Mouse (Mus musculus) liver, adult 2 months (tissue): ENCODE measurements at regions not wholly inside any gene's neighbourhood (a gene's known extent, or its start where the extent isn't known, plus 50 kb on each side); places are given as distances from the start of the nearest gene placed in this dataset.

Experiments
- DNase-seq: peaks from one replicate; pipeline ENCODE4 v3.0.0-alpha.2; 2011; ENCODE audit warnings: low read depth, low spot score; ENCODE audit errors: extremely low read depth
- H3K27ac ChIP-seq: fragments of 200-500 bp; replicated peaks from 2 replicates; pipeline ENCODE4 v1.5.1; 2012; ENCODE audit warnings: low read depth, mild to moderate bottlenecking, control low read depth, inconsistent platforms, low read length; ENCODE audit not compliant: insufficient read depth
- H3K27me3 ChIP-seq: fragments of 200-500 bp; 2 replicates; pipeline ENCODE4 v1.6.1; 2012; ENCODE audit warnings: mild to moderate bottlenecking, moderate library complexity, low read length, inconsistent platforms; ENCODE audit not compliant: control insufficient read depth, insufficient read depth
- H3K36me3 ChIP-seq: fragments of 200-500 bp; 2 replicates; pipeline ENCODE4 v1.6.1; 2012; ENCODE audit warnings: low read length, inconsistent platforms; ENCODE audit not compliant: control insufficient read depth, insufficient read depth
- H3K4me1 ChIP-seq: fragments of 200-500 bp; 2 replicates; pipeline ENCODE4 v1.6.1; 2011; ENCODE audit warnings: low read length; ENCODE audit not compliant: control insufficient read depth, insufficient read depth
- H3K4me3 ChIP-seq: fragments of 200-500 bp; 2 replicates; pipeline ENCODE4 v1.5.1; 2011; ENCODE audit warnings: low read depth, mild to moderate bottlenecking, control low read depth, low read length, moderate library complexity; ENCODE audit not compliant: insufficient read depth
- H3K79me2 ChIP-seq: fragments of 200-500 bp; 2 replicates; pipeline ENCODE4 v1.6.1; 2012; ENCODE audit warnings: inconsistent platforms, mild to moderate bottlenecking, low read length, moderate library complexity; ENCODE audit not compliant: control insufficient read depth, insufficient read depth
- H3K9ac ChIP-seq: fragments of 200-500 bp; 2 replicates; pipeline ENCODE4 v1.6.1; 2012; ENCODE audit warnings: low read depth, mild to moderate bottlenecking, control low read depth, inconsistent platforms, low read length
- CTCF ChIP-seq: fragments of 200-500 bp; IDR thresholded peaks from 2 replicates; pipeline ENCODE4 v1.5.1; 2011; ENCODE audit warnings: low read depth, low read length, control low read depth
- POLR2A ChIP-seq: fragments of 200-500 bp; IDR thresholded peaks from 2 replicates; pipeline ENCODE4 v1.6.1; 2011; ENCODE audit warnings: low read length, control low read depth; ENCODE audit not compliant: insufficient read depth; ENCODE audit errors: extremely low read depth
- WGBS: fragments of 180-500 bp; shearing (Covaris S2); methylation state at CpG from one replicate; pipeline ENCODE4 v1.1.7; 2018; 5-methylcytosine and 5-hydroxymethylcytosine counted together

- WGBS = 73% methylated on average over 2 of the region's 2 CpGs
- peaks cover 17% of the 10 kb centered on the region for H3K4me1 ChIP-seq
- DNase-seq = peak; percentile 54
- H3K4me3 ChIP-seq = no peak overlapping the region
- H3K27me3 ChIP-seq = no peaks in the 10 kb centered on the region
- H3K36me3 ChIP-seq = no peaks in the 10 kb centered on the region
- no peak overlapping the region for H3K9ac ChIP-seq
- TF ChIP-seq CTCF (no peak), POLR2A (no peak)
- no peak overlapping the region for H3K27ac ChIP-seq
- no peaks in the 10 kb centered on the region for H3K79me2 ChIP-seq
Measured at GRCm38 (mm10) chr9:61805971-61806370, 108.4 kb downstream of the Rplp1 start.

GRCm38 (mm10) chr9:61803555-61803954 is 110.8 kb downstream of the Rplp1 start:
- H3K4me3 ChIP-seq = no peak overlapping the region
- H3K27me3 ChIP-seq = no peaks in the 10 kb centered on the region
- no peak overlapping the region for H3K27ac ChIP-seq
- WGBS = 82% methylated on average over 3 of the region's 3 CpGs
- H3K4me1 ChIP-seq = peaks cover 10% of the 10 kb centered on the region
- TF ChIP-seq POLR2A (no peak), CTCF (no peak)
- H3K79me2 ChIP-seq = no peaks in the 10 kb centered on the region
- no peaks in the 10 kb centered on the region for H3K36me3 ChIP-seq
- no peak overlapping the region for H3K9ac ChIP-seq
- DNase-seq = no peak

DNA sequence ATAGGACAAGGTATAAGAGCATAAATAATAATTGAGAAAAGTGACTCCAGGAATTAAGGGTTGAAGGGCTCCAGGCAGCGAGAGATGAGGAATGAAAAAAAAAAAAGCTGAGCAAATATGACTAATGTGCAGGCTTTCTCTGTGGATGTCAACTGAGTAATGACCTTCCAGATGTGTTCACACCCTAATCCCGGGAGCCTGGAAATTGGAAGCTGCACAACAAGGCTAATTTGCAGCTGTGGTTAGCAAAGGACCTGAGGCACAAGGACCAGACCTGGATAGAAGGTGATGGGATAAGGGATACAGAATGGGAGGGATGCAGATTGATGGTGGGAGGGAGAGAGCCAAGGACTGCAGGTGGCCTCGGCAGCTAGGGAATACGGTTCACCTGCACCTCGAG is 111.6 kb downstream of the Rplp1 start:
- H3K27ac ChIP-seq = no peak overlapping the region
- H3K4me3 ChIP-seq = no peak overlapping the region
- peaks cover 2% of the 10 kb centered on the region for H3K4me1 ChIP-seq
- no peaks in the 10 kb centered on the region for H3K79me2 ChIP-seq
- no peaks in the 10 kb centered on the region for H3K36me3 ChIP-seq
- no peaks in the 10 kb centered on the region for H3K27me3 ChIP-seq
- TF ChIP-seq POLR2A (no peak), CTCF (no peak)
- DNase-seq = no peak
- H3K9ac ChIP-seq = no peak overlapping the region
- 90% methylated on average over 5 of the region's 5 CpGs for WGBS

GRCm38 (mm10) chr9:61799535-61799934 is 114.8 kb downstream of the Rplp1 start:
- DNase-seq = peak; percentile 91
- TF ChIP-seq CTCF (no peak), POLR2A (no peak)
- H3K4me1 ChIP-seq = no peaks in the 10 kb centered on the region
- no peaks in the 10 kb centered on the region for H3K79me2 ChIP-seq
- H3K27ac ChIP-seq = no peak overlapping the region
- no peak overlapping the region for H3K4me3 ChIP-seq
- 8% methylated on average over 1 of the region's 1 CpGs for WGBS
- no peak overlapping the region for H3K9ac ChIP-seq
- no peaks in the 10 kb centered on the region for H3K27me3 ChIP-seq
- H3K36me3 ChIP-seq = no peaks in the 10 kb centered on the region

DNA sequence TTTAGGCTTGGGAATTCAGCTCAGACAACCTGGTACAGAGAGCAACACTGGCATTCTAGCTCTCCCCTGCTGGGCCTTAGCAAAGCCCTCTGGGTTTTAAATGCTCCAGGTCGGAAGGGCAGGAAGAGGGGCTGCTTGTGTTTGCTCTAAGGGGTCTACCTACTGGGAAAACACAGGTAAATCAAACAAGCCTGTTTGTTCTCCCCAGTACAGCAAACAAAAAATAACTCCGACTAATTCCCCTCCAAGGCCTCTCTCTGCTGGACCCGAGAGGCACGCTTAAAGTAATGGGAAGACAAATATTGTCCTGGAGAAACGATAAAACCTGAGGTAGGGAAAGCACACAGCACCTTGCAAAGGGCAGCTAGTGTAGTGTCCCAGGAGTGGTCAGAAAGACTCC is 118.4 kb downstream of the Rplp1 start:
- 66% methylated on average over 5 of the region's 5 CpGs for WGBS

DNA sequence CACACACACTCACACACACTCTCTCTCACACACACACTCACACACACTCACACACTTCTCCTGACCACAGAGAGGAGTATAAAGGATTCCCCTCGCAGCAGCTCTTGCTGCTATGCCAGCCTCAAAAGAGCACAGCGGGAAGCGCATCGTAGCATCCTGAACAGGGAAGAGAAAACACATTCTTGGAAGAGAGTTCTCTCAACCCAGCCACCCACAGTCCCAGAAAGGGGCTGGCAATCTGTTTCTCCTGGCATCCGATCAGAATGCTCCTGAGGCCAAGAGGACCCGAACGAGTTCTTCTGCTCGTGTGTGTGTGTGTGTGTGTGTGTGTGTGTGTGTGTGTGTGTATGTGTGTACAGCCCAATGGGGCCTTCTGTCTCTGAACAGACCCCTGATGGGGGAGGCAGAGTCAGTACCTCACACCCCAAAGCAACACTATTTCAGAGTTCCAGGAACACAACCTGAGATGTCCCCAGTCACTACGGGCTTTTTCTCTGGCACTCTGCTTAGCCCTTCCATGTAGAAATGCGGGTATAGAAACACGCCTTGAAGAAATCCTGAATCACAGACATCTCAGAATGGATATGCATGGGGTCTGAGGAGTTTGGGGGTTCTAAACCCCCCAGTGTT is 122.8 kb downstream of the Rplp1 start:
- WGBS = 92% methylated on average over 11 of the region's 11 CpGs
- no peaks in the 10 kb centered on the region for H3K27me3 ChIP-seq
- H3K36me3 ChIP-seq = no peaks in the 10 kb centered on the region
- no peaks in the 10 kb centered on the region for H3K4me1 ChIP-seq
- no peak for DNase-seq
- no peak overlapping the region for H3K4me3 ChIP-seq
- H3K27ac ChIP-seq = no peak overlapping the region
- H3K79me2 ChIP-seq = no peaks in the 10 kb centered on the region
- no peak overlapping the region for H3K9ac ChIP-seq
- TF ChIP-seq POLR2A (no peak), CTCF (no peak)

More for the DNA sequence above, 118.4 kb downstream of the Rplp1 start:
- no peak for TF ChIP-seq POLR2A
- no peak for TF ChIP-seq CTCF
- no peaks in the 10 kb centered on the region for H3K36me3 ChIP-seq
- no peaks in the 10 kb centered on the region for H3K4me1 ChIP-seq
- no peak overlapping the region for H3K27ac ChIP-seq
- no peaks in the 10 kb centered on the region for H3K79me2 ChIP-seq
- no peaks in the 10 kb centered on the region for H3K27me3 ChIP-seq
- no peak overlapping the region for H3K4me3 ChIP-seq
- no peak overlapping the region for H3K9ac ChIP-seq
- no peak for DNase-seq
